Mouse (Mus musculus) thymus, postnatal 0 days (tissue): ENCODE measurements at regions not wholly inside any gene's neighbourhood (a gene's known extent, or its start where the extent isn't known, plus 50 kb on each side); places are given as distances from the start of the nearest gene placed in this dataset.

Experiments
- DNase-seq: peaks from one replicate; pipeline ENCODE4 v3.0.0-alpha.2; 2015; ENCODE audit warnings: low spot score

DNA sequence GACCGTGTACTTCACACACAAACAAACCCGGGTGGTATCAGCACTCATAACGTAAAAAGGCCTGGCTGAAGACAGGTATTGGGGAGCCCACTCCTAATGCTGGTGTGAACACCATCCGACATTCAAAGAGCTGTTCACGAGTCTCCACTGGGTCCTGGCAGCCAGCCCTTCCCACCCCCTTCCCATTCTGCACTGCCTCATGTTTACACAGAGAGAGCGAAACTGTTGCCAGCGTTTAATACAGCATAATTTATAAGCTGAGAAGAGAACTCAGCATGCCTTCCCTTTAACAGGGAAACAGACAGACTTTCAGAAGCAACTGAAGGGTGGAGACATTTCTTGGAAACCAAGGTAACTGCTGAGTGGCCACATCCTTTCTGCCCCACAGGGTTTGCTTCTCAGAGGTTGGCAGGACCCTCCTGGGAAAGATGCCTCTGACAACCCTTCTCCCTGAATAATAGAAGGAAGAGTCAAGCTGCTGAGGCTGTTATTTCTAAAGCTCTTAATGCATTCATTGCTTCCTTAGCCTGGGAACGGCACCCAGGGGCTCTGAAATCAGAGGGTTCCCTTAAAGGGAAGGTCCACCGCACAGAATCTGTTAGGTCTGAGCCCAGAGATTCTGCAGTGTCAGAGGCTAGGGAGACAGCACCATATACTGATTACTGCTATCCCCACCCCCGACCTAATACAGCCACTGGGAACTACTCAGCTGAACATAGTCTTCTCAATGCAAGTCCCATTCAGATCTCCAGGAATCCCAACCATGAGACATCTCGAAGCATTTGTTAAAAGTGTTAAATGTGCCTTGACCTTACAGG is 412.4 kb upstream of the Id4 start:
- no peak for DNase-seq

DNA sequence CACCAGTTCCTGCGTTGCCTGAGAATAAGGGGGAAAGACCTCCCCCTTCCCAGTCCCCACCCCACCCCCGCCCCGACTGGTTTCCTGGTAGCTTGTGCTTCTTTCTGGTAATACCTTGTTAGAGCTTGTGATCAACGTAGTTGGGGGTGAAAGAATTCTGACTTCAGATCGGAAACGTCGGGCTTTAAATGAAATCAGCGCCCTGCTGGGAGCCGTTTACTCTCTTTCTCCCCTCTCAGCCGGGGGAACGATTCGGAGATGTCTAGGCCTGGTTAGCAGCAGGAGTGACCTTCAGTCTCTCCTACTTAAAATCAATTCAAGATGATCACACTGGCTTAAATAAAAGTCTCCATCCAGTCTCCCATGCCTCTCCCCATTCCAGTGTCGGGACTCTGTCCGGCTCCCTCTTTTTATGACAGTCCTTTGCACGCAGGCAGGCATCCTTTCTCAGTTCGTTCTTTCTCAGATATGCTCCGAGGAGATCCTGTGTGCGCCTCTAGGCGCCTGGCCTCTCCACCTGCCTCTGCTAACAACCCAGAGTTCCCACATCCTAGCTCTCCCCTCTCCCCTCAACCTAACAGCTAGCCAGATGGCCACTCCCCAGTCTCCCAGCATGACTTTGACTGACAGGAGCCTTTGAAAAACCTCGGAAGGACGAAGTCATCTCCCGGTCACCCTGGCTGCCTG is 405.5 kb upstream of the Id4 start:
- no peak for DNase-seq

DNA sequence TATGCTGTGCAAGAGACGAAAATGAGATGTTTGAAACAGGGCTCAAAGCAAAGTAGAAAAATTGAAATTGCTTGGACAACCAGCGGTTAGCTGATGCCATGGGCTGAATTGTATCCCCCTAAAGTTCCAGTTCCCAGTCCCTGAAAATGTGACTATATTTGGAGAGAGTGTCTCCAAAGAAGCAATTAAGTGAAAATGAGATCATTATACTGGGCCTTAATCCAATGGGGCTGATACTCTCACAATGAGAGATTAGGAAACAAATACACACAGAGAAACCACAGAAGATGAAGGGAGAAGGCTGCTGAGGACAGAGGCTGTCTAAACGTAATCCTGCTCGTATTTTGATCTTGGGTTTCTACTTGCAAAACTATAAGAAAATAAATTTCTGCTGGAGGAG is 402.1 kb upstream of the Id4 start:
- DNase-seq = no peak

GRCm38 (mm10) chr13:47860316-47860715 is 400.7 kb upstream of the Id4 start:
- DNase-seq = no peak

- no peak for DNase-seq
Measured at GRCm38 (mm10) chr13:47862896-47863295, 398.1 kb upstream of the Id4 start.

GRCm38 (mm10) chr13:47868656-47869055 is 392.4 kb upstream of the Id4 start:
- no peak for DNase-seq

GRCm38 (mm10) chr13:47869670-47870532 is 391.1 kb upstream of the Id4 start:
- no peak for DNase-seq

- DNase-seq = no peak
Measured at GRCm38 (mm10) chr13:47872645-47873044, 388.4 kb upstream of the Id4 start.

DNA sequence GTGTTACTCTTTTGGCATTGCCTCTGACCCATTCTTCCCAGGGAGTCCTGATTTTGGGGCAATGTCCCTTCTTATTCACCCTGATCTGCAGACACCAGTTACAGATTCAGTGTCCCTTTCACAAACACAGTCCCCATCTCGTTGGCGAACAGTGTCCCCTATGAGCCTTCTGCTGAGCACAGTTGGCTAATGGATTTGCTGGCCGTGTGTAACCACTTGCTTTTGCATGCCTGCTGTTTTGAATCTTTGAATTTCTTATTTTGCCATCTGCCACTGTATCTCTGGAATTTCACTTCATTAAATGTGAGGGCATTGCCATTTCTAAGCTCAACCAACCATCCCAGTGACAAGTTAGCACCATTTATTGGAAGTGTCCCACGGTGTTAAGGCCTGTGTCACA is 368.5 kb upstream of the Id4 start:
- DNase-seq = no peak

GRCm38 (mm10) chr13:47894331-47894730 is 366.7 kb upstream of the Id4 start:
- no peak for DNase-seq

- no peak for DNase-seq
Measured at GRCm38 (mm10) chr13:47895256-47895655, 365.8 kb upstream of the Id4 start.

- no peak for DNase-seq
Measured at GRCm38 (mm10) chr13:47896646-47897045, 364.4 kb upstream of the Id4 start.

DNA sequence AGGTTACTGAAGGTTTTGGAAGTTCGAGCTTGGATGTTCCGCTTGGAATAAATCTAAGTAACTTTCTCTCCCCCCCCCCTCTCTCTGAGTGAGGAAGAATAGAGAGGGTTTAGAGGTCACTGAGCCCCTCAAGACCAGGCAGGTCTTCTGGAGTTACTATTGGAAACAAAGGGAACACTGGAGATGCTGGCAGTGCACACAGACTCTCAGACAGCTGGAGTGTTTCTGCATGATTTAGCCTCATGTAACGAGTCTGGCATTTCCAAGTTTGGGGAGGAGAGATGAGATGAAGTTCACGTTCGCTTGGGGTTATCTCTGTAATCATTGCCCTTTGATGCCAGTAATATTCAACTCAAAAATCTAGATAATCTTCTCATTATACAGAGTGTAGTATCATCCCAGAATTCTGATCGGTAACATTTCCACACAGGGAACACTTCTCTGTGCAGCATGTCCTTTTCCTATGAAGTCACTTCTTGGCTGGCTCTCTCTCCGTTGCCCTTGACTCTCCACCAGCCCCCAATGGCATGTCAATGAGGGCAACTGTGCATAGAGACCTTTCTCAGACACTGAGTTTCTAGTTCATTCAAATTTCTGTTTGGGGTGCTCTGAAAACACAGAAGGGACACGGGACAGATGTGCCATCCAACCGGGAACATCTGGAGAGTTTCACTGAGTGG is 351.0 kb upstream of the Id4 start:
- DNase-seq = no peak

GRCm38 (mm10) chr13:47910531-47910910 is 350.5 kb upstream of the Id4 start:
- no peak for DNase-seq

GRCm38 (mm10) chr13:47916456-47916855 is 344.6 kb upstream of the Id4 start:
- no peak for DNase-seq

GRCm38 (mm10) chr13:47917370-47917769 is 343.7 kb upstream of the Id4 start:
- DNase-seq = no peak

DNA sequence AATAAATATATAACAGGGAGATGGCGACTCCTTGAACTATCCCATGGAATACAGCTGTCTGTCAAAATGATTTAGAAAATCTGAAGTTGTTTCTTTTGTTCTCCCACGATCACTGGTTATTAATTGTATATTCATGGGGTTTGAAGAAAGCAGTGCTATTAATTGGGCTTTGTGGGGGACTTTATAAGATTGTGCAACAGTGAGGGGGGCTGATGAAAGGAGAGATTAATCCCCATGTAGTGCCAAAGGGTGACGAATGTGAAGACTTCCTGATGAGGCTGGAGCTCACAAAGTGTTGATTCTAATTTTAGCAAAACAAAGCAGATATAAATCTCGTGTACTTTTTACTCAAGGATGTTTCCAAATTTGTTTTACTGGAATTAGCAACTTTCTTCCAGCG is 340.0 kb upstream of the Id4 start:
- DNase-seq = no peak

DNA sequence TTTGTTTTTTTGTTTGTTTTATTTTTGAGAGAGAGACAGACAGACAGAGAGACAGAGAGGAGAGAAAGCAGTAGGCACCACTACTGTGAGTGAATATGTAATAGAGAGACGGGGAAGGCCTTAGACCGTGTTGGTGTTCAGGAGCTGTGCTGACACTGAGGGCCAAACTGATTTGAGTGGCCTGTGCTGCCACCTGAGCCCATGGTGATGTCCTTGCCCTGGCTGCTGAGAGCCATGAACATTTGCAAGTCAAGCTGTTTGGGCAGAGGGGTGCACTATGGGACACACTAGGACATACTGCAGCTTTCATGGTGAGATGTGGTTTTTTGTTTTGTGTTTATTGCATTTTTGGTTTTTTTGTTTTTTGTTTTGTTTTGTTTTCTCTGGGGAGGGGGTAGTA is 320.3 kb upstream of the Id4 start:
- no peak for DNase-seq

DNA sequence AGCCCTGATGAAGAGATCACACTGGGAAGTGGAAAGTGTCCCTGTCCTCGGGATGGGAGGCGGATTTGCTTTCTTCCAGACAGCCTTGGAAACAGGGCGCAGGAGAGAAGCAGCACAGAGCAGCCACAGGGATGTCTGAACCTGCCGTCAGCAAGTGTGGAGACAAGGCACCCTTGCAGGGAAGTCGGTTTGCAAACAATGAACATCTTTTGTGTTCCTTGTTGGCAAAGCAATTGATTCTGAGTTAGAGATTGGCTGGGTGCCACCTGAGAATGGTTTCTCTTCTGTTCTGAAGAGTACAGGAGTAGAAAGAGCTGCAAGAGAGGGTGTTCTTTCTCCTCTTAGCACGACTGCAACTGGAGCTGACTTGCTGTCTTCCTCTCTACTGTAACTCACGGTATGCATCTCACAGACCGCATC is 318.6 kb upstream of the Id4 start:
- DNase-seq = no peak

GRCm38 (mm10) chr13:47943645-47944044 is 317.4 kb upstream of the Id4 start:
- DNase-seq = no peak

- DNase-seq = no peak
Measured at GRCm38 (mm10) chr13:47948098-47948865, 312.7 kb upstream of the Id4 start.
